Mouse (Mus musculus): ENCODE measurements around the gene Ofcc1.

- no peak for TF ChIP-seq POLR2A (IDR thresholded peaks at IDR 0.05; ENCODE audit: borderline replicate concordance, extremely low read depth, insufficient read depth, insufficient read length, poor library complexity, severe bottlenecking)
- no peak for TF ChIP-seq CTCF (IDR thresholded peaks at IDR 0.05; ENCODE audit: borderline replicate concordance, extremely low read depth, insufficient read depth, insufficient read length)
Observed at GRCm38 (mm10) chr13:40287266-40288002, 73.8 kb downstream of the Ofcc1 start.
